Mouse (Mus musculus) forebrain, embryonic 12.5 days (tissue): ENCODE results near the gene Agap1. TPM values are rescaled to one million over a fixed set of nuclear protein-coding genes. Genes with fewer than 3 reads are reported as not detected.

Source experiments
- ATAC-seq: fragments of 200-750 bp; cut with Nextera tagmentation; 2 replicates; pipeline ENCODE4 v1.8.0; 2017; ENCODE audit warnings: moderate TSS enrichment; ENCODE audit not compliant: low FRiP score
- H3K27ac ChIP-seq: fragments of 300-500 bp; sonication (generic); 2 replicates; pipeline ENCODE4 v1.5.1; 2016; ENCODE audit warnings: mild to moderate bottlenecking
- H3K27me3 ChIP-seq: fragments of 300-500 bp; sonication (generic); 2 replicates; pipeline ENCODE4 v1.6.1; 2016; ENCODE audit warnings: mild to moderate bottlenecking
- H3K36me3 ChIP-seq: fragments of 300-500 bp; sonication (generic); replicated peaks from 2 replicates; pipeline ENCODE4 v1.6.1; 2016; ENCODE audit warnings: mild to moderate bottlenecking
- H3K4me1 ChIP-seq: fragments of 300-500 bp; sonication (generic); 2 replicates; pipeline ENCODE4 v1.6.1; 2016
- H3K4me2 ChIP-seq: fragments of 300-500 bp; sonication (generic); 2 replicates; pipeline ENCODE4 v1.6.1; 2016; ENCODE audit warnings: mild to moderate bottlenecking, moderate library complexity
- H3K4me3 ChIP-seq: fragments of 300-500 bp; sonication (generic); replicated peaks from 2 replicates; pipeline ENCODE4 v1.5.1; 2016; ENCODE audit warnings: mild to moderate bottlenecking
- H3K9ac ChIP-seq: fragments of 300-500 bp; sonication (generic); 2 replicates; pipeline ENCODE4 v1.6.1; 2016; ENCODE audit warnings: mild to moderate bottlenecking
- H3K9me3 ChIP-seq: fragments of 300-500 bp; sonication (generic); 2 replicates; pipeline ENCODE4 v1.6.1; 2016
- WGBS: fragments of 180-500 bp; shearing (Covaris S2); methylation state at CpG from one replicate; pipeline ENCODE4 v1.1.7; 2016; 5-methylcytosine and 5-hydroxymethylcytosine counted together
- polyA plus RNA-seq: library from polyadenylated mRNA; unstranded; fragments of >200 nt; fragmentation: Nextera tagmentation; extraction: Ambion mirVana; gene quantifications from 2 replicates; pipeline ENCODE4 v1.2.1, GENCODE M21; 2016

Agap1 gene
- polyA plus RNA-seq, 1 experiment from 2014 or later = 49.9 TPM

DNA sequence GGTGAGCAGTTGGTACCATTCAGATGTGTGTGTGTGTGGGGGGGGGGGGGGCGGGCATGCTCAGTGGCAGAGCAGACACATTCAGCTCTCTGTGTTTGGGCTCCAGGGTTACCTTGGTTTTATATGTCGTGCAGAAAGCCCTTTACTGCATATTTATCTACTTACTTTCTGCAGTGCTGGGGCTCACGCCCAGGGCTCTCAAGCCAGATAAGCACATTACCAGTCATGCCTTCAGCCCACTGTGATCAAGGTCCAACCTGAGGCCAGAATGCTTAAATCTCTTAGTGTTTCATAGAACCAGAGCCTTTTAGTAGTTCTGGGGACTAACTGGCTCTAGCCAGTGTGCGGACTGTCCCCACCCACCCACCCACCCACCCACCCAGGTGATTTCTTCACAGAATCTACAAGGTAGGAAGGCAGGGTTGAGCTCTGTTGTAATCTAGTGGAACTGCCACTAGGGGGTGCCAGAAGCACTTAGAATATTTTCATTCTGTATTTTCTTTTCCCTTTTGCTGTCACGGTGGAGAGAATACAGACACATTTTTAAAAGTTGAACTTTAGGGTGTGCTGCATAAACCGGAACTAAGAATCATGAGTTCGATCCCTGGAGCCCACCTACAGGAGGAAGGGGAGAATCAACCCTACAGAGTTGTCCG lies 189.0 kb downstream of the Agap1 start:
- peaks cover 2% of the 10 kb centered on the region; the same call in 1 of the 2 replicates for H3K36me3 ChIP-seq
- no peak overlapping the region for H3K4me2 ChIP-seq
- no peak overlapping the region for H3K27ac ChIP-seq
- no peak overlapping the region for H3K4me3 ChIP-seq
- peaks cover 35% of the 10 kb centered on the region for H3K27me3 ChIP-seq
- peaks cover 3% of the 10 kb centered on the region; the same call in 1 of the 2 replicates for H3K4me1 ChIP-seq
- WGBS = 69% methylated on average over 8 of the region's 8 CpGs
- H3K9me3 ChIP-seq = no peaks in the 10 kb centered on the region
- ATAC-seq = no peak
- no peak overlapping the region for H3K9ac ChIP-seq

DNA sequence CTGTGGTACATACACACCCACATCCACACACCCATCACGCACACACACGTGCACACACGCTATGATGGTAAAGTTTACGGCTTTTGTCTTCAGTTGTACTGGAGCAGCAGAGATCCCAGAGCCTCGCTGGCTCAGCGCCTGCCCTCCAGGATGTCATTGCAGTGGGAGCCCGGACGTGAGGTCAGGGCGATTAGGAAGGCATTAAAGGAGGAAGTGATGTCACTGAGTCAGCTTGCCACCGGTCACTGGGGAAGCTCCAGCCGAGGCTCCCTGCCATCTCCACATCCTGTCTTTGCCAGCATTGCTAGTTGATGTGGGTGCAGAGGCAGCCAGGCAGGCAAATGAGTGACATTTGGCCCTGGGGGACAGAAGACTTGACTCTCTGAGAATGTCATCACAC lies 189.5 kb downstream of the Agap1 start:
- Histone ChIP-seq H3K9me3 (no peaks in the 10 kb centered on the region), H3K27me3 (peaks cover 37% of the 10 kb centered on the region), H3K4me1 (peaks cover 3% of the 10 kb centered on the region; the same call in 1 of the 2 replicates), H3K36me3 (no peaks in the 10 kb centered on the region; the same call in 1 of the 2 replicates), H3K27ac (no peak overlapping the region), H3K4me3 (no peak overlapping the region), H3K4me2 (no peak overlapping the region), H3K9ac (no peak overlapping the region)
- WGBS = 82% methylated on average over 11 of the region's 11 CpGs
- ATAC-seq = no peak

DNA sequence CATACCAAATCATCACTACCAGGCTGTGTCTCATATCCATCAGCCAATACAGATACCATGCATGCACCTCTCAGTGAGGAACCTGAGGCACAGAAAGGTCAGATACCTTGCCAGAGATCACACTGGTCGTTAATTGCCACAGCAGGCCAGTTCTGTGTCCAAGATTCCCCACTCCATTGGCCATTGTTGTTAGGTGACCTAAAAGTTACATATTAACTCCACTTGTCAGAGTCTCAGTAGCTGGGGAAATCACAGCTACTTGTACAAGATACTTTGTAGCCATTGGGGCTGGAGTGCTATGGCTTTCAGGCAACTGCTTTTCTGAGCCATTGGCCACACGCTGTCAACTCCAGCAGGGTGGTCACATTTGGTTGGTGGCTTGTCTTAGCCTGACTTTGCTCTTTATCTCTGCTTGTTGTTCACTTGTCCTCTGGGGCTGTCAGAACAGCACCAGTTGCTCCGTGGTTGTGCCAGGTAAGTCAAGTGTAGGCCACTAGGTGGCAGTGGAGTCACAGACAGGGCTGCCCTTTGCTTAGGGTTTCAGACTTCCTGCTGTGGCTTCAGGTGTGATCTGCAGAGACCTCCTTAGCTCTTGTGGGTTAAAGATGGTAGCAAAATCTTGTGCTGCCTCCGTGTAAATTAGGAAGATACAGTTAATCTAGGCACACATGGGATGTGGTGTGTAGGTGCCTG lies 191.9 kb downstream of the Agap1 start:
- Histone ChIP-seq H3K9ac (no peak overlapping the region), H3K27ac (no peak overlapping the region), H3K36me3 (no peaks in the 10 kb centered on the region; the same call in 1 of the 2 replicates), H3K27me3 (peaks cover 44% of the 10 kb centered on the region), H3K4me2 (no peak overlapping the region), H3K4me1 (peaks cover 2% of the 10 kb centered on the region; the same call in 1 of the 2 replicates), H3K4me3 (no peak overlapping the region), H3K9me3 (no peaks in the 10 kb centered on the region)
- WGBS = 29% methylated on average over 4 of the region's 4 CpGs
- ATAC-seq = no peak

DNA sequence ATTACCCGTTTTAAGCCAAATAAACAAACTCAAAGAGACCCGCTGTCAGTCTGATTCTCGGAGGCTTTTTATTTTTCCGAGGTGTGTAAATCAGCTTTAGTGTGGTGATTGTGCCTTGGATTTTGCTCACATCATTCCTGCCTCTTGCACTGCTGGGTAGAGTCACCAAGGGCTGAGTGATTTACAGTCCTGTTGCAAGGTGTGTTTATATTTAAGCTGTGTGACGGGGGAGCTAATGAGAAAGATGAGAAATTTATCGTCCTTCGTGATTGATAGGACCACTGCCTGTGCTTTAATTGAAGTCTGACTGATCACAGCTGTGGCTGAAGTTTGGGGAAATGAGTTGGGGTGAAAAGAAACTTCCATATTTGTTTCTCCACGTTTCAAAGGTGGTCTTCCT lies 192.9 kb downstream of the Agap1 start:
- H3K4me3 ChIP-seq = no peak overlapping the region
- no peak overlapping the region for H3K4me2 ChIP-seq
- no peaks in the 10 kb centered on the region for H3K9me3 ChIP-seq
- peaks cover under 1% of the 10 kb centered on the region; the same call in 1 of the 2 replicates for H3K4me1 ChIP-seq
- no peak overlapping the region for H3K9ac ChIP-seq
- peaks cover 48% of the 10 kb centered on the region for H3K27me3 ChIP-seq
- 88% methylated on average over 8 of the region's 8 CpGs for WGBS
- no peaks in the 10 kb centered on the region; the same call in 1 of the 2 replicates for H3K36me3 ChIP-seq
- no peak for ATAC-seq
- H3K27ac ChIP-seq = no peak overlapping the region

DNA sequence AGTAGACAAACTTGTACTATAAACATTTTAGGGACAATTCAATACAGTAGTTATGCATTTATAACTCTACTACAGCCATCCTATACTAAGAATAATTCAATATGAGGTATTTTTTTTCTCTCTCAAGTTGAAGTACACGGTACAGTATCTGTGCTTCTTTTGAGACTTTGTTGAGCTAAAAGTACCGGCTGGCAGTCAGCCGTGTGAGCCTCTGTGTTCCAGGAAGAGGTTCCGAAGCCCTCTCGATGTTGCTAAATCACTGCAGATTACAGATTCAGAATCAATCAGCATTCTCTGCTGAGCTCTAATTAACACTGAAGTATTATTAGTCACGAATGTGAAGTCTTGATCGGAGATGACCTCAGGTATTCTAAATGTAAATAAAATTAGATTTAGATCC lies 196.0 kb downstream of the Agap1 start:
- Histone ChIP-seq H3K36me3 (no peaks in the 10 kb centered on the region), H3K4me2 (no peak overlapping the region), H3K4me3 (no peak overlapping the region), H3K9ac (no peak overlapping the region), H3K4me1 (peaks cover 5% of the 10 kb centered on the region; the same call in 1 of the 2 replicates), H3K27ac (no peak overlapping the region), H3K9me3 (no peaks in the 10 kb centered on the region), H3K27me3 (peaks cover 54% of the 10 kb centered on the region)
- ATAC-seq = no peak
- 73% methylated on average over 7 of the region's 7 CpGs for WGBS

DNA sequence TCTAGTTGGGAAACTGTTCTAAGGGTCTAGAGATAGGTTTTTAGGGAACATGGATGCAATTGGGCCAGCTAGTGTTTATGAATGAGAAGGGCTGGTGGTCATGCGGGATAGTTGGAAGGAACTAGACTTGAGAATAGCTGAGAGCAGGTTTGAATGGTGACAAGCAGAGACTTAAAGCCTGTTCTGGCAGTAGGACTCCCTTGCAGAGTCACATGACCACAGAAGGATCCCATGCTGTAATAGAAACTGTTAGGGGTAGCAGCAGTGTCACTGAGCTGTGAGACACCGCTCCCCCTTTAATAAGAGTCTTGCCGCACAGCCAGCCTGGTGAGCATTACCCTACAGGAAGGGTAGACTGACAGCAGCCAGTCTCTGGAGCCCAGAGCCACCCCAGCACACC lies 201.6 kb downstream of the Agap1 start:
- Histone ChIP-seq H3K36me3 (no peaks in the 10 kb centered on the region), H3K9me3 (no peaks in the 10 kb centered on the region), H3K27ac (no peak overlapping the region), H3K27me3 (peaks cover 48% of the 10 kb centered on the region), H3K4me3 (no peak overlapping the region), H3K4me2 (no peak overlapping the region), H3K4me1 (peaks cover 15% of the 10 kb centered on the region), H3K9ac (no peak overlapping the region)
- no peak for ATAC-seq
- 86% methylated on average over 3 of the region's 3 CpGs for WGBS

DNA sequence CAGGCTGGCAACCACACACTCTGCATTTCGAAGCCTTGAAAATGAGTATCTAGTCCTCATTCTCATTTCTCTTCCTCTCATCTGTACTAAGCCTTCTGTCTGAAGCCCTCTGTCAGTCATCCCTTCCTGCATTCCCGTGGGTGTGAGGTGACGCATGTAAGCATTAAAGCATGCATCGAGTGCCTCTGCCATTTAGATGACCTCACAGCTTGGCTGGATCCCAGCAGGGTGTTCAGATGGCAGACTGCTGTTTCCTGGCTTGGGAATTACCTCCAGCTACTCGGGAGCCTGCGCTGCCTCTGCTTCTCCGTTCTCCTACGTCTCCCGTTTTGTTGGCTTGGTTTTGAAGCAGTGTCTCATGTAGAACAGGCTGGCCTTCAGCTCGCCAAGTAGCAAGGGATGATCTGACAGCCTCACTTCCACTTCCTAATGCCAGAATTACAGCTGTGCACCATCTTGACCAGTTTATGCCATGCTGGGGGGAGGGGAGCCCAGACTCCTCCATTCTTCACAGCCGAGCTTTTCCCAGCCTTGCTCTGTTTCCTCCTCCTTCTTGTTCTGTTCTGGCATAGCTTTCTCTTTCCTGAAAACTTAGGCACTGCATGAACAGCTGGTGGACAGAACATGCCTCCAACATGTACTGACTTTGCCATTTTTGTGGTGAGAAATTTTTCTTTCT lies 202.2 kb downstream of the Agap1 start:
- no peaks in the 10 kb centered on the region for H3K36me3 ChIP-seq
- ATAC-seq = no peak
- no peaks in the 10 kb centered on the region for H3K9me3 ChIP-seq
- no peak overlapping the region for H3K27ac ChIP-seq
- H3K4me3 ChIP-seq = no peak overlapping the region
- WGBS = 66% methylated on average over 11 of the region's 11 CpGs
- H3K4me1 ChIP-seq = peaks cover 15% of the 10 kb centered on the region
- H3K4me2 ChIP-seq = no peak overlapping the region
- H3K9ac ChIP-seq = no peak overlapping the region
- H3K27me3 ChIP-seq = peaks cover 42% of the 10 kb centered on the region

DNA sequence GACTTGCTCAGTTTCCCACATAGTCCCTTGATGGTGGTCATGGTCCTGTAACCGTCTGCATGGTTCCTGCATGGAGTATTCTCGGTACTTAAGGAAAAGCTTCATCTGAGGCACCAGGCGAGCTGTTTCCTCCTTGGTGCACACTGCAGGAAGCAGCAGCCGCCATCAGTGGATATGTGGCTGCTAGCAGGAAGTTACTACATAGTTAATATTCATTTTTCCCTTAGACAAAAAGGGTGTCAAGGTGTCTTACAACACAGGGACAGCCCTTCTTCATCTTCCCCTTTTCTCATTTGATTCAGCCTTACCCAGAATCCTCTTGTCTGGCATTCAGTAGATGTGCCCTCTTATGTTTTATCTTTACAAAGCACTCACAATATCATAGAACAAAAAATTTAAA lies 206.2 kb downstream of the Agap1 start:
- Histone ChIP-seq H3K9ac (no peak overlapping the region), H3K27me3 (peaks cover 54% of the 10 kb centered on the region), H3K9me3 (no peaks in the 10 kb centered on the region), H3K4me1 (peaks cover 9% of the 10 kb centered on the region), H3K36me3 (peaks cover 12% of the 10 kb centered on the region), H3K4me2 (no peak overlapping the region), H3K4me3 (no peak overlapping the region), H3K27ac (no peak overlapping the region)
- 91% methylated on average over 4 of the region's 4 CpGs for WGBS
- ATAC-seq = no peak

DNA sequence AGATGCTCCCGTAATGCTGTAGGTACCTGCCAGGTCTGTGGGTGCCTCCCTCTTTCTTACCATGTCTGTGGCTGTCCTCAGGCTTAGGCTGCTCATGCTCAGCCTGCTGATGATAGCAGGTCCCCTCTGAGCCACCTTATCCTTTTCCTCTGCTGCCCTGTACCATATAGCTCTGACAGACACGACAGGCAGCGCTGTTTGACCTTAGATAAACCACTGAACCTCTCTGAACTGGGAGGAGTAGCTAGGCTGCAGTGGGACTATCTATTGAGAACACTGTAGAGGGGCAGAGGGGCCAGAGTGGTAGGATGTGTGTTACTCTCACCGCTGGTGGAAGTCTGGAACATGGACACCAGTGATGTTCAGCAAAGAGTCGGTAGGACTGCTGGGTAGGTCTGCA lies 211.5 kb downstream of the Agap1 start:
- H3K4me1 ChIP-seq = peaks cover 15% of the 10 kb centered on the region
- H3K36me3 ChIP-seq = peaks cover 24% of the 10 kb centered on the region
- H3K9ac ChIP-seq = no peak overlapping the region
- no peak overlapping the region for H3K4me2 ChIP-seq
- peaks cover 79% of the 10 kb centered on the region for H3K27me3 ChIP-seq
- no peak for ATAC-seq
- no peak overlapping the region for H3K4me3 ChIP-seq
- WGBS = 92% methylated on average over 5 of the region's 5 CpGs
- no peaks in the 10 kb centered on the region for H3K9me3 ChIP-seq
- no peak overlapping the region for H3K27ac ChIP-seq

DNA sequence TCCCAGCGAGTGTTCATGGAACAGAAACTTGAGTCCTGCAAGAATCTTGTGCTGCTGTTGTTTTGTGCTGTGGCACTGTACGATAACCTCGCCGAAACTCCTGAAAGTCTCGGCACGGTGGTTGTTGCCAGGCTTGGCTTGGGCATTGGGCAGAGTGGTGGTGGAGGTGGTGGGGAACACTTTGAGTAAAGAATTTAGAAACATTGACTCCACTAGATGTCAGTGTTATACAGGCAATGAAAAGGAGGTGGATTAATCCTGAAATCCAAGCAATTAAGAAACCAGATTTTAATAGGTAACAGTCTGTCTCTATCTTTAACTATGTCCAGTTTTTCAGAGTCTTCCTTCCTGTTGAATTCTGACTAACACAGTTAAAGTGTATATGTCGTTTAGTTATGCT lies 212.8 kb downstream of the Agap1 start:
- H3K27me3 ChIP-seq = peaks cover 83% of the 10 kb centered on the region
- H3K36me3 ChIP-seq = peaks cover 27% of the 10 kb centered on the region
- H3K27ac ChIP-seq = no peak overlapping the region
- ATAC-seq = no peak
- no peaks in the 10 kb centered on the region for H3K9me3 ChIP-seq
- H3K4me2 ChIP-seq = no peak overlapping the region
- no peak overlapping the region for H3K9ac ChIP-seq
- WGBS = 91% methylated on average over 7 of the region's 7 CpGs
- H3K4me3 ChIP-seq = no peak overlapping the region
- H3K4me1 ChIP-seq = peaks cover 24% of the 10 kb centered on the region

DNA sequence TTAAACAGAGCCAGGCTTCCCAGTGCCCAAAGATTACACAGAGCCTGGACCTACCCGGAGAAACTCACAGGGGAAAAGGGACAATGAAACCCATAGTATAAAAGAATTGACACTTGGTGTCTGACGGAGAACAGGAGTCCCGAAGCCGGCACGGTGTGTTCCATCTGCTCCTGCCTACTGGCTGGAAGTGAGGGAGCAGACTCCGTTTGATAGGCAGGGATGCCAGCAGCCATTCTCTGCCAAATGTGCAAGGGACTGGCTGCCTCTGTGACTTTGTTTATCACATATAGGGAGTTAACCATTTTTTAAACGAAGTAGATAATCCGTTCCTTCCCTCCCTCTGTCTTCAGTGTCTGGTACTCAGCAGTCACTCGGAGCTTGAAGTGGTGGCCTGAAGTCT lies 214.0 kb downstream of the Agap1 start:
- no peaks in the 10 kb centered on the region for H3K9me3 ChIP-seq
- H3K27me3 ChIP-seq = peaks cover 86% of the 10 kb centered on the region
- no peak overlapping the region for H3K27ac ChIP-seq
- H3K4me3 ChIP-seq = no peak overlapping the region
- H3K4me2 ChIP-seq = no peak overlapping the region
- ATAC-seq = no peak
- peaks cover 27% of the 10 kb centered on the region for H3K4me1 ChIP-seq
- H3K36me3 ChIP-seq = peaks cover 40% of the 10 kb centered on the region
- no peak overlapping the region for H3K9ac ChIP-seq
- WGBS = 79% methylated on average over 9 of the region's 9 CpGs

DNA sequence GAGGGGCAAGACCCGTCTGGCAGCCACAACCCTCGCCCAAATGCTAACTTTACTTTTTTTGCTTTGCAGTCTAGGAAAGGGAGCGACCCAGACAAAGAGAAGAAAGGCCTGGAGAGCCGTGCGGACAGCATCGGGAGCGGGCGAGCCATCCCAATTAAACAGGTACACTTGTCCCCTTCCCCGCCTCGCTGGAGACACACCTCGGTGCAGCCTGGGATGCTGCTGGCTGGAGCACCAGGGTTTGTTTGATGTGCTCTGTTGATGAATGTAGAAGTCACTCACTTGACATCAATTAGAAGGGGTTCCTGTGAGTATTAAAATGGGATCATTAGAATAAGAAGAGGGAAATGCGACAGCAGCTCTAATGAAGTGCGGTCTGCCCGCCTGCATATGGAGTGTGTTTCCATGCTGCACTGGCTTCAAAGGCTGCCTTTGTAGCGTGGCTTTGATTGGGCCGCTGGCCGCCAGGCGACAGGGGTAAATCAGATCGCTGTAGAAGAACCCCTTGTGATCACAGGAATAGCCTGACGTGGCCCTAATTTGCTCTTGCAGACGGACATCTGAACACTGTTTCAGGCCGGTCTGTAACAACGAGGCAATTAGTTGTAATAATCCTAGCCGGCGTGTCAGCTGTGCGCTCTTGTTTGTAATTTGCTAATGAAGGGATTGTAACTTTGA lies 216.6 kb downstream of the Agap1 start:
- Histone ChIP-seq H3K4me2 (no peak overlapping the region), H3K4me3 (no peak overlapping the region), H3K36me3 (peaks cover 37% of the 10 kb centered on the region), H3K27ac (peak overlapping the region; percentile 14; the same call in 1 of the 2 replicates), H3K27me3 (peaks cover 88% of the 10 kb centered on the region), H3K9ac (no peak overlapping the region), H3K4me1 (peaks cover 49% of the 10 kb centered on the region), H3K9me3 (no peaks in the 10 kb centered on the region)
- peak; percentile 93 for ATAC-seq
- WGBS = 24% methylated on average over 26 of the region's 26 CpGs
